Mouse (Mus musculus) ovary, postnatal 14 days (tissue): ENCODE data around the gene Slc26a10.
"Not testable (repeated sequence)": the region's sequence is repeated elsewhere in the genome, so short reads cannot be mapped to it uniquely, and the experiment has no call there.

Source experiments
- DNase-seq: peaks from one replicate; pipeline ENCODE4 v3.0.0; 2022; ENCODE audit warnings: low spot score

Gene Slc26a10

DNA sequence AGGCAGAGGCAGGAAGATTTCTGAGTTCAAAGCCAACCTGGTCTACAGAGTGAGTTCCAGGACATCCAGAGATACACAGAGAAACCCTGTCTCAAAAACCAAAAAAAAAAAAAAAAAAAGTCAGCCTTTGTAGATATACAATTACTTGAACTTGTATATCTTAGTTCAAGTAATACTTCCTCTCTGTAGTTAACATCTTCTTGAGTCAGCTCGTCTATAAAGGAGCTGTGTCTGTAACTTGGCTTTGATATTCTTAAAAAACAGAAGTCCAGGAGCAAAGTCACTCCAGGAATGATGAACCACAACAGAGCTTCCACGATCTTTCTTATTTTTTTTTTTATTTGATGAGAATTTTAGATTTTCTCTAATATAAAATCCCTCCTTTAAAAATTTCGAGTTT is 19.7 kb downstream of the Slc26a10 start:
- DNase-seq, result no peak

- DNase-seq, result no peak
Observed at GRCm38 (mm10) chr10:127160081-127160480, 20.4 kb downstream of the Slc26a10 start.

DNA sequence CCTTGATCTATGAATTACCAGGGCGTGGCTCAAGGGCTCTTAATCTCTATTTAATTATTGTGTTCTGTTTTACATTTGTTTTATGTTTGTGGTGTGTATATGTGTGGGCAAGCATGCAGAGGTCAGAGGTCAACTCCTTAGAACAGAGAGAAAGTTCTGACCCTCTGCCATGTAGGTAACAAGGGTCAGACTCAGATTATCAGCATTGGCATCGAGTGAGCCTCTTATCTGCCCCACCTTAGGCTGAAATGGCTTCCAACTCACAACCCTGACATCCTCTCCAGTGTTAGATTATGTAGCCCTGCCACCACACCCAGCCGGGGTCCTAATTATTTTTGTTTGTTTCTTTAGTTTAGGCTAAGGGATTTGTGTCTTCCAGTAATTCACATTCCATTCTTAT is 22.0 kb downstream of the Slc26a10 start:
- no peak for DNase-seq

DNA sequence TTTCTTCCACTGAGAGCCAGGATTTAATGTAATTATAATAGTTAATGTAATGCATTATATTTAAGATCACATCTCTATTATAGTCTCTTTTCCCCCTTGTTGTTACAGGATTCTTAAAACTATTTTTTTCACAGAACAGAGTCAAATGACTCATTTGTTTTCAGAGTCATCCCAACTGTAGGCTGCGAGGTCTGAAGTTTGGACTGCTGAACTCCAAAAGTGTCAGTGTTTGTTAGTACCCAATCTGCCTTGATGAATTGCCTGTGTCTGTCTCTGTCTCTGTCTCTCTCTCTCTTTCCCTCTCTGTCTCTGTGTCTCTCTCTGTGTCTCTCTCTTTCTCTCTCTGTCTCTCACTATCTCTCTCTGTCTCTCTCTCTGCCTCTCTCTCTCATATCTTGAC is 23.9 kb downstream of the Slc26a10 start:
- no peak for DNase-seq

DNA sequence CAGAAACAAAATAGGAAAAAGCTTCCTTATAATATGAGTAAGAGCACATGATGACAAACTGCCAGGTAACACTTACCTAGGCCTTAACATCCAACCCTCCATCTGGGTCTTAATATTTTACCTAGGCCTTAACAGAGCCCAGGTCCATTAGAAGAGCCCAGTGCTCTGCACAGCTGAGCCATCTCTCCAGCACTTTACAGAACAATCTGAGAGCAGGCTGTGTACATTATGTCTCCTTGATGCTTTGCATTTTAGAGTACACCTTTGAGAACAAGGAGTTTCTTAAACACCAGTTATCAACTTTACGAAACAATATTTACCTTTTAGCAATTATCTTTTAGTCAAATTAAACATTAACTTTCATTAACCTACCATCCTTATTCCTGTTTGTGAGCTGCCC is 24.4 kb downstream of the Slc26a10 start:
- no peak for DNase-seq

DNA sequence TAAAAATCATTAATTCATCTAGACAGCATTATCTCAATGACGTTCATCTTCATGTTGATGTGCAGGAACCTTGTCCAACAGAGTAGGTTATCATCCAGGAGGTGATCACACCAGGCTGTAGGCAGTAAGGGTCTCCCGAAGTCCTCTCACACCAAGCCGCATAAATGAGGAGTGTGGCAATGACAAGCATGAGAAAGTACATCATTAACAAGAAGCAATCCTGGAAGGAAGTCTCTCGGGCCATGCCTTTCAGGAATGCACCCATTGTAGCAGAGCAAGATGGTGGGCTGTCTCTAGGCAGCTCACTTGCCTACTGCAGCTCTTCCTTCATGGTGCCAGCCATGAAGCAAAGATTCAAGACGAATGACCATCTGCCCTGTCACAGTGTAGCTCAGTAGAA is 25.8 kb downstream of the Slc26a10 start:
- DNase-seq, result no peak

DNA sequence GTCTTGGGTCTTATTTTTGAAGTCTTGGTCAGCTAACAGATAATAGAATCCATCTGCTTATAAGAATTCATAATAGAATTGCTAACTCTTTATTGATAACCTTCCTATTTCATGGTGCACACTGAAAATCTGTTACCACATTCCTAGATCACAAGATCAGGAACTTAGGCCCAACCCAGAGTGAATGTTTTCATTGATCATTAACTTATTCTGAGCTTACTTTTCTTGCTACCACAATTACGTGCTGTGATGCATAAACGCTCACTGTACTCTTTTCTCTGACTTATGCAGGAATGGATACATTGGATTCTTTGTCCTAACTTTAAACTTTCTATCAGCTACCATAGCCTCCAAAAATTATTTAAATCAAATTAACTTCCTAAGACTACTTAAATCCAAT is 26.2 kb downstream of the Slc26a10 start:
- no peak for DNase-seq

GRCm38 (mm10) chr10:127153323-127153722 is 27.1 kb downstream of the Slc26a10 start:
- no peak for DNase-seq

- DNase-seq, result not testable (repeated sequence)
Observed at GRCm38 (mm10) chr10:127152556-127152955, 27.9 kb downstream of the Slc26a10 start.

DNA sequence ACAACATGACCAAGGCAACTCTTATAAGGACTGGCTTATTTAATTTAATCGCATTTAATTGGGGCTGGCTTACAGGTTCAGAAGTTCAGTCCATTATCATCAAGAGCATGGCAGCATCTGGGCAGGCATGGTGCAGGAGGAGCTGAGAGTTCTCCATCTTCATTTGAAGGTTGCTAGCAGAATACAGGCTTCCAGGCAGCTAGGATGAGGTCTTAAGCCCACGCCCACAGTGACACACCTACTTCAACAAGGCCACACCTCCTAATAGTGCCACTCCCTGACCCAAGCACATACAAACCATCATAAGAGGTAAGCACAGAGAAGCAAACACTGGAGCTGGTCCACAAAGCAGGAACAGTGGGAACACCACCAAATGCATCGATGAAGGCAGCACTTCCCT is 29.2 kb downstream of the Slc26a10 start:
- DNase-seq, result not testable (repeated sequence)

- DNase-seq, result no peak
Observed at GRCm38 (mm10) chr10:127150471-127150872, 30.0 kb downstream of the Slc26a10 start.

DNA sequence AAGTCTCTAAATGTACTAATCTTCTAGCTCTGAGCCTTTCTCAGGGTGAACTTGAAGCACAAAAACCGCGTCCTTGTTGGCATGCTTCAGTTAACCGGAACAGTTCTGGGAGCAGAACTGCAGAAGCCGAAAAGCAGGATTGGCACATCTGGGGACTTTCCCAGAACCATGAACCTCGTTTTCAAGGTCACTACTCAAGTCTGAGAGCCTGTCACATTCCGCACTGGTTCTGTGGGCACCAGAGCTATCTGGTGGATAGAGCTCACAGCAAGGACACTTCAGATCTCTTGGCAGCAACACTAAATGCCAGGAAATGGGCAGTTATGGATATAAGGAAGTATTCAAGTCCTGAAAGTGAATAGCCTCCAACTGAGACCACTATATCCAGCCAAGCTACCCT is 33.3 kb downstream of the Slc26a10 start:
- DNase-seq, result no peak

DNA sequence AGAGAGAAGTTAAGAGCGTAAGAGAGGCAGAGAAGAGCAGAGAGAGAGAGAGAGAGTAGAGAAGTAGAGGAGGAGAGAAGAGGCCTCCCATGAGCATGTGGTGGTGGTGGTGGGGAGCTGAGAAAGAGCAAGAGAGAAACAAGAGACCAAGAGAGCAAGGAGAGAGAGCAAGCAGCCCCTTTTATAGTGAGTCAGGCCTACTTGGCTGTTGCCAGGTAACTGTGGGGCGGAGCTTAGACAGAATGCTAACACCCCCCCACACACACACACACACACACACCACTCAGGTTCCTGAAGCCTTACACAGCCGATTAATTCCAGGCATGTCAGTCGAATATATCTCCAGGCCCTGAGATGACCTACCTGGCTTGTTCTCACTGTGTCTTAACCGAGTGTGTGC is 35.1 kb downstream of the Slc26a10 start:
- DNase-seq, result no peak

DNA sequence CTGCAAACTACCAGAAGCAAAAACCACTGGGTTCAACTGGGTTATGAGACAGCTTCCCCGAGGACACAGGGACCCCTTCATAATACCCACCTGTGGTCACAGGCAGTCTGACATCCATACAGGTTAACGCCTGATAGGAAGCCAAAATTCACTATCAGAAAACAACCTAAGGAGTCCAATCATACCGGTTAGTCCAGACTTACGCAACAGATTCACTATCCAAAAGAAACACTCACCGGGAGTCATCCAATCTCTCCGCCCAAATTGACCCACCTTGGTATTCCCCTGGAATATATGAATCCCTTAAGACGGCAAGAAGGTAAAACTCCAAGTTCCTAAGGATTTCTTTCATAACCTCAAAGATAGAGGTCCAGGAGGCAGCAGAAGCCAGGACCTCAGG is 35.9 kb downstream of the Slc26a10 start:
- DNase-seq, result no peak

DNA sequence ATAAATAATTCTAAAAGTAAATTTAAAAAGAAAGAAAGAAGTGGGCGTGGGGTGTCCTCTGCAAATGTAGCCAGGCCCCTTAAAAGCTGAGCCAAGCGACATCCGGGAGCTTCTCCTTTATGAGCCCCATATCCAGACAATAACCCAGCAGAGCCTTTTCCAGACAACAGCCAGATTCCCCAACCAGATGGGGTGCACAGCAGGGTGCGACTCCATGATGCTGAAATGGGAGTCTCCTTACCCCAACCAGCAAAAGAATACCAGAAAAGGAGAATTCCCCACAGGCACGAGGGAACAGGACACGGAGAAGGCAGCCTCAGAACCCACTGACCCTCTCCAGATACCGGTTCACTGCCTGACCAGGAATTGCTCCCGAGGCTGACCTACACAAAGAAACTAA is 37.2 kb downstream of the Slc26a10 start:
- no peak for DNase-seq

- no peak for DNase-seq
Observed at GRCm38 (mm10) chr10:127141500-127141899, 38.9 kb downstream of the Slc26a10 start.

GRCm38 (mm10) chr10:127140971-127141370 is 39.5 kb downstream of the Slc26a10 start:
- DNase-seq, result no peak

GRCm38 (mm10) chr10:127138328-127139141 is 41.9 kb downstream of the Slc26a10 start:
- no peak for DNase-seq

DNA sequence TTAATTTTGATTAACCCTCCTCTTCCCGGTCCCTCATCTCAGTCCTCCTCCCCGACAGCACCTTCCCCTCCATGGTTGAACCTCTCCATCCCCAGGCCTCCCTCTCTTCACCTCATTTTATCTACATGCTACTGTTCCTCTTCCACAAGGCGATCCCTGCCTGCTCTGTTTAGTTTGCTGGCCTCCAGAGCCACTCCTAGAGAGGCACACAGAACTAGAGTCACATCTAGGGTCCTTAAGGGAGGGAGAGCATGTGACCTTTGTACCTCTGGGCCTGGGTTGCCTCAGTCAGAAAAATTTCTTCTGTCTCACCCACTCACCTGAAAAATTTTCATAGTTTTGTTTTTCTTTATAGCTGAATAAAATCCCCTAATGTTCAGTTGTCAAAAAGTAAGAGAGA is 42.5 kb downstream of the Slc26a10 start:
- DNase-seq, result no peak

GRCm38 (mm10) chr10:127136510-127136909 is 43.9 kb downstream of the Slc26a10 start:
- no peak for DNase-seq

- no peak for DNase-seq
Observed at GRCm38 (mm10) chr10:127135118-127135836, 45.2 kb downstream of the Slc26a10 start.

DNA sequence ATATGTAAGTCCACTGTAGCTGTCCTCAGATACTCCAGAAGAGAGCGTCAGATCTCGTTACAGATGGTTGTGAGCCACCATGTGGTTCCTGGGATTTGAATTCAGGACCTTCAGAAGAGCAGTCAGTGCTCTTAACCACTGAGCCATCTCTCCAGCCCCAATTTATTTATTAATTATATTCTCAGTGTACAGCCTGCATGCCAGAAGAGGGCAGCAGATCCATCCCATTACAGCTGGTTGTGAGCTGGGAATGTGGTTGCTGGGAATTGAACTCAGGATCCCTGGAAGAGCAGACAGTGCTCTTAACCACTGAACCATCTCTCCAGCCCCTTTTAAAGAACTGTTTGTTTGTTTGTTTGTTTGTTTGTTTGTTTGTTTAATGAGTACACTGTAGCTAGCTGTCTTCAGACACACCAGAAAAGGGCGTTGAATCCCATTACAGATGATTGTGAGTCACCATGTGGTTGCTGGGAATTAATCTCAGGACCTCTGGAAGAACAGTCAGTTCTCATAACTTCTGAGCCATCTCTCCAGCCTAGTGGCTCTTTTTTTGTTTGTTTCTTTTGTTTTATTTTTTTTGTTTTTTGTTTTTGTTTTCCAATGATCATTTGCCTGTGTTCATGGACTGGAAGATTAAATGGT is 45.9 kb downstream of the Slc26a10 start:
- DNase-seq, result not testable (repeated sequence)

- no peak for DNase-seq
Observed at GRCm38 (mm10) chr10:127132469-127132868, 48.0 kb downstream of the Slc26a10 start.
